Mouse (Mus musculus): Measurements from ENCODE around the gene Arhgap27. TPM values are rescaled to one million over a fixed set of nuclear protein-coding genes. Genes with fewer than 3 reads are reported as not detected.
"Not testable (repeated sequence)": the region's sequence is repeated elsewhere in the genome, so short reads cannot be mapped to it uniquely, and the experiment has no call there.

Arhgap27 gene
- 59.8 and 81.4 TPM in 2 replicates for total RNA-seq (2017)

- no peak for ATAC-seq (ENCODE audit: extremely low read depth, insufficient number of reproducible peaks, low FRiP score, poor library complexity, severe bottlenecking)
These were observed at the start of gene Arhgap27 for GRCm38 (mm10) chr11:103363214-103364148. Arhgap27 (minus strand) TSS chr11:103363692.

GRCm38 (mm10) chr11:103412950-103413423, 49.5 kb upstream of the Arhgap27 start:
- ATAC-seq (ENCODE audit: extremely low read depth, insufficient number of reproducible peaks, low FRiP score, poor library complexity, severe bottlenecking): peak; percentile 61

DNA sequence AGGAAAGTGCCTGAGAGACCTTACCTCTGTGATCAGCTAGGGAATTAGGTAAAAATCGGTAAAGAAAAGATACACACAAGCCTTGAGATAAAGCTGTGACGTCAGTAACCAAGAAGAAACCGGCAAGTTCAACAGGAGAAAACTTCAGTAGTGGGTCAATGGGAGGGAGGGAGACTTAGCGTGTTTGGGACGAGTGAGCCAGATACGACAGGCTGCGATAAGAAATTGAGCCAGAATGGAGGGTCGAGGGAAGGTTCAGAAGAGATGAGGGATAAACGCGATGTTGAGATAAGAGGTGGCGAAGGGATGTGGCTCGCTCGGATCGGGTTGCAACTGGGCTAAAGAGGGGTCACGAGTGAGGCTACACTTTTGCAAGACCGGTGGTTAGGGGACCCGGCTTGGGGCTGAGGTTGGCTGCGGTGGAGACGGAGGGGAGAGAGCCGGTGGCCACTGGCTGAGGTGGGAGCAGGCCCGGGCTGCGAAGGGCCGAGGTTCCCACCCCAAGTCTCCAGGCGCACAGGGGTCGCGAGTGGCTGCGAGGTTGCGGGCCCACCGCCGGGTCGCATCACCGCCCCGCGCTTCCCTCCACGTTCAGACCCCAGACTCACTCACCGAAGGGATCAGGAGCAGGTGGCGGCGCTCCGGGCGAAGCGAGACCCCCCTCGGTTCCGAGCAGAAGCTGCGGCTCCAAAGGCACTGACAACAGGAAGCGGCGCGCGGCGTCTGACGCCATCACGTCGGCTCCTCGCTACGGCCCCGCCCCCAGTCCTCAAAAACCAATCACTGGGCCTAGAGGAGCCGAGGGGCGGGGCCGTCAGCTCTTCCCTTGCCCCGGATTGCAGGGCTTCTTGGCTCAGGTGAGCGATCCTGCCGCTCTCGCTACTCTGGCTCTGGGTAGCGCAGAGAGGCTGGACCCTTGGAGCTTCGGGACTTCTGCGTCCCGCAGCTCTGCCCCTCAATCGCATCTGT, 48.8 kb upstream of the Arhgap27 start, which contains the start of gene Plekhm1:
Gene Plekhm1 (minus strand): TSS at position 707 of the 969 bp plus-strand sequence.
- ATAC-seq (ENCODE audit: extremely low read depth, insufficient number of reproducible peaks, low FRiP score, poor library complexity, severe bottlenecking): peak; percentile 91

DNA sequence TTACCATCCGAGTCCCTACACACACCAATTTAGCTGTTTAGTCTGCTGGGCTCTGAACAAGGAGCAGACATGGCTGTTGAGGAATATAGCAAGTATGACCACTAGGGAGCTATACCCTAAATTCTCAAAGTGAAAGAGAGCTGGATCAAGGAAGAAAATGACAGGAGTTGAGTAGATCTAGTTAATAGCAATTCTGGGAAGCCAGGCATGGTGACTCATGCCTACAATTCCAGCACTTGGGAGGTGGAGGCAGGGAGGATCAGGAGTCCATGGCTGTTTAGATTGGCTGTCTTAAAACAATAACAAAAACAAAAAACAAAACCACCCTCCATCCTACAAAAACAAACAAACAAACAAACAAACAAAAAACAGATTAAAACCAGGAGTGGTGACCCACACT, 47.8 kb upstream of the Arhgap27 start:
- ATAC-seq (ENCODE audit: extremely low read depth, insufficient number of reproducible peaks, low FRiP score, poor library complexity, severe bottlenecking): no peak

DNA sequence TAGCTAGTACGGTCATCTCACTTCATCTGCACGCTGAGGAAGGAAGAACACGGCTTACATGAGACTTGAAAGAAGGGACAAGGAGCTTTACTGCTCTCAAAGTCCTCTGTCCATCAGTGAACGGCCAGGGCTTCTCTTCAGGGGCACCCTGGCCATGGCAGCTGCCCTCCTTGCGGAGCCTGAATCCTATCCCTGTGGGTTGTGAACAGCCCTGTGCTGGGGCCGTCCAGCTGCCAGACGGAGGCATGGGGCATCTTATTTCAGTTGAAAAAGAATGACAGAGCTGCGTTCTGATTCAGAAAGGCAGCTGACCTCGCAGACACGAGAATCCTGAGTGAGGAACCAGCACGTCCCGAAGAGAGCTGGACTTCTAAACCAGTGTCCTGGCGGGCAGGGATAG, 45.4 kb upstream of the Arhgap27 start:
- no peak for ATAC-seq (ENCODE audit: extremely low read depth, insufficient number of reproducible peaks, low FRiP score, poor library complexity, severe bottlenecking)

DNA sequence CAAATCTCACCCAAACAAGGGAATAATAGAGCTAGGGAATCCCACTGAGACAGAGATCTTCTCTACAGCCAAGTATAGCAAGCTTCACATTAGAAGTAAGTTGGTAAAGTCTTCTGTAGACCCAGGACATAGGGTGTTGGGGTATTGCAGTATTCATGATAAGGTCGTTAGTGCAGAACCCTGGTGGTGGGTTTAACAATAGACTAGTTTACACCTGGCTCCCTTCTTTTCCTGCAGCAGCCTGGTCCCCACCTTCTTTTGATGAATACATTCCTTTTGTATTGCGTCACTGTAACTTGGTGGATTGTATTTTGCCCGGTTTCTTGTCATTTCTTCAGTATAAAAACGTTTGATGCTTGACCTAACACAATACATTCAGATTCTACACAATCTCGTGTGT, 43.6 kb upstream of the Arhgap27 start:
- not testable (repeated sequence) for ATAC-seq (ENCODE audit: extremely low read depth, insufficient number of reproducible peaks, low FRiP score, poor library complexity, severe bottlenecking)

GRCm38 (mm10) chr11:103406551-103406950, 43.1 kb upstream of the Arhgap27 start:
- no peak for ATAC-seq (ENCODE audit: extremely low read depth, insufficient number of reproducible peaks, low FRiP score, poor library complexity, severe bottlenecking)

DNA sequence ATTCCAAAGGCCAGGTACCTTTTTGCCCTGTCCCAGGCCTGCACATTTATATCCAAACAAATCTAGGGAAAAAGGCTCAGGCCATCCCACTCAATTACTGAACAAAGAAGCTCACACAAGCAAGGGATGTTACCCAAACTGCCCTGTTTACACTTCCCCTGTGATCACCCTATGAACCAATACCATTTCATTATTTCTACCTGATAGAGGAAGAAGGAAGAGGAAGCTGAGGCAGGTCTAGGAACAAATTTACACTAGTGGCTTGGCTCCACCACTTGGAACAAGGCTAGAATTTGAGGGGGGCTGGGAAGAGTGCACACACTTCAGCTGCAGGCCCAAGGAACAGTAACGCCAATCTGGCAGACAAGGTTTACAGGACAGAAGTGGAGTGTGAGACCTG, 42.3 kb upstream of the Arhgap27 start:
- ATAC-seq (ENCODE audit: extremely low read depth, insufficient number of reproducible peaks, low FRiP score, poor library complexity, severe bottlenecking): peak; percentile 31; the same call in 1 of the 2 replicates

DNA sequence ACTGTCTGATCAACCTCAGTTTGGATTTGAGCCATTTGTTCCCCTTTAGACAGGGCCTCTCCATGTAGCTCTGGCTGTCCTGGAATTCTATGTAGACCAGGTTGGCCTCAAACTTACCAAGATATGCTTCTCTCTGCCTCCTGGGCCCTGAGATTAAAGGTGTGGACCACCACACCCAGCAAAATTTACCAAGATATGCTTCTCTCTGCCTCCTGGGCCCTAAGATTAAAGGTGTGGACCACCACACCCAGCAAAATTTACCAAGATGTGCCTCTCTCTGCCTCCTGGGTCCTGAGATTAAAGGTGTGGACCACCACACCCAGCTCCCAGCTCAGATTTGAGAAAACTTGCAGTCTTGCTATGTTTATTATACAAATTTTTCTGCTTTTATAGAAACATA, 41.1 kb upstream of the Arhgap27 start:
- no peak for ATAC-seq (ENCODE audit: extremely low read depth, insufficient number of reproducible peaks, low FRiP score, poor library complexity, severe bottlenecking)

DNA sequence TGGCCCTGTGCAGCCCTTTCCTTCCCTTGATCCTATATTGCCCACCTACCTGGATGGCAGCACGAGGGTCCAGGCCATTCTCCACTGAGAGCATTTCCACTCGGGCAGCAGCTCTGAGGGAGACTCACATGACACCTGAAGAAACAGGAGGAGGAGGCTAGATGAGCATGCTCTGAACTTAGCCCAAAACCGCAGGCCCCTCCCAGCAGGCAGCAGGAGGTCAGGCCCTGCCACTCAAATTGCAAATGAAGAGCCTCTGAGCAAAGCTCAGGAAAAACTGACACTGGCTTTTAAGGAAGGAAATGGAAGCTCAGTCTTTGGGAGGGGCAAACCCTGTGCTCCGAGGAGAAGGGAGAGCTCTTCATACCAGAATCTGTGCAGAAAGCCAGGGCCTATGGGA, 40.3 kb upstream of the Arhgap27 start:
- ATAC-seq (ENCODE audit: extremely low read depth, insufficient number of reproducible peaks, low FRiP score, poor library complexity, severe bottlenecking): no peak

- ATAC-seq (ENCODE audit: extremely low read depth, insufficient number of reproducible peaks, low FRiP score, poor library complexity, severe bottlenecking): no peak
These were observed 39.2 kb upstream of the Arhgap27 start for GRCm38 (mm10) chr11:103402738-103403137.

GRCm38 (mm10) chr11:103402198-103402597, 38.7 kb upstream of the Arhgap27 start:
- peak; percentile 82 for ATAC-seq (ENCODE audit: extremely low read depth, insufficient number of reproducible peaks, low FRiP score, poor library complexity, severe bottlenecking)

- 0 out of 2 replicates have a peak, but pooled peaks have one; percentile 5 for ATAC-seq (ENCODE audit: extremely low read depth, insufficient number of reproducible peaks, low FRiP score, poor library complexity, severe bottlenecking)
These were observed 36.5 kb upstream of the Arhgap27 start for GRCm38 (mm10) chr11:103399986-103400385.

- 0 out of 2 replicates have a peak, but pooled peaks have one; percentile 39 for ATAC-seq (ENCODE audit: extremely low read depth, insufficient number of reproducible peaks, low FRiP score, poor library complexity, severe bottlenecking)
These were observed 35.6 kb upstream of the Arhgap27 start for GRCm38 (mm10) chr11:103399050-103399449.

- no peak for ATAC-seq (ENCODE audit: extremely low read depth, insufficient number of reproducible peaks, low FRiP score, poor library complexity, severe bottlenecking)
These were observed 33.2 kb upstream of the Arhgap27 start for GRCm38 (mm10) chr11:103396682-103397081.

- ATAC-seq (ENCODE audit: extremely low read depth, insufficient number of reproducible peaks, low FRiP score, poor library complexity, severe bottlenecking): no peak
These were observed 32.7 kb upstream of the Arhgap27 start for GRCm38 (mm10) chr11:103396236-103396635.

GRCm38 (mm10) chr11:103394604-103395003, 31.1 kb upstream of the Arhgap27 start:
- no peak for ATAC-seq (ENCODE audit: extremely low read depth, insufficient number of reproducible peaks, low FRiP score, poor library complexity, severe bottlenecking)

DNA sequence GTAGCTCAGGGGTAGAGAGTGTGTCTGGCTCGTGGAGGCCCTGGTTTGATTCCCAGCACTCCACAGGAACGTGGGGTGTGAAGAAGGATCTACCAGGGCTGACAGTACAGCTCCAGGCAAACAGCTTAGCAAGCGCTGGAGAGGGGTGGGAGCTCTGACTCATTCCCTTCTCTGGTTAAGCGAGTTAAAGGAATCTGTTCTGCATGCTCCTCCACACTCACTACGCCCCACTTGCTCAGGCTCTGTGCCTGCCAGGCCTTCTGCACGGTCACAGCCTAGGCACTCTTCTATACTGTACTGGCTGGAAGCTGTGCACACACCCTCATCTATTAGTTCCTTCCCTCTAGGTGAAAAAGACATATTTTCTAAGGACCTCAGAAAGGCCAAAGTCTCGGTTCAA, 30.5 kb upstream of the Arhgap27 start:
- ATAC-seq (ENCODE audit: extremely low read depth, insufficient number of reproducible peaks, low FRiP score, poor library complexity, severe bottlenecking): no peak

DNA sequence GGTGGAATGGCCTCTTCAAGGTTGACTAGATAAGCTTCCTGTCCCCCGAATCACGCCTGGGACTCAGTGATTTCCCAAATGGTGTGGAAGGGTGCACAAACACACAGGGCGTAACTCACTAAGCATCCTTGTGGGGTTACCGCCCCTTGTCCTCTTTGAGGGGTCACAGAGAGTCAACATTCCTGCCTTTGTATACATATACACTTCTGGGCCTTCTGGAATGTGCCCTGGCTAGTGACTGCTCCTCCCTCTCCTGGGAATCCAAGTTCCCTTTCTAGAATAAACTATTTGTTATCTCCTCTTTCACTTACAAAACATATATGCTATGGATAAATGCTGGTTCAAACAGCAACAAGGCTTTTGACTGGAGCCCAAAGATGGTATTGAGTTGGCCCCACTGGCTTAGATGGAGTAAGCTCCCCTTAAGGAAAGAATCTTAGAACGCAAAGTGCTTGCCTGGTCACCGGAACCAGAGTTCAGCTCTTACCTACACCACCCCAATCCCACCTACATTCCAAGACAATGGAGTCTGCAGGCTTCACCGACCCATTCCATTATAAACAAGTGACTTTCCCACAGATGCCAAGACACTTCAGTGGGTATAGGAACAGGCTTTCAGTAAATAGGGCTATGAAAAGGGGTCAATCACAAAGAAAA, 24.5 kb upstream of the Arhgap27 start:
- no peak for ATAC-seq (ENCODE audit: extremely low read depth, insufficient number of reproducible peaks, low FRiP score, poor library complexity, severe bottlenecking)

Data from neutrophil, adult 5-6 weeks (primary cell).